Mouse (Mus musculus): ENCODE data around the gene Ifitm3.
"Not testable (repeated sequence)": the region's sequence is repeated elsewhere in the genome, so short reads cannot be mapped to it uniquely, and the experiment has no call there.

Ifitm3 gene

GRCm38 (mm10) chr7:141000881-141001708 is 9.5 kb downstream of the Ifitm3 start:
- ATAC-seq (ENCODE audit: low TSS enrichment): no peak

GRCm38 (mm10) chr7:140998853-140999700 is 11.5 kb downstream of the Ifitm3 start:
- ATAC-seq (ENCODE audit: low TSS enrichment): no peak

- ATAC-seq (ENCODE audit: low TSS enrichment): no peak
These were observed 12.8 kb downstream of the Ifitm3 start for GRCm38 (mm10) chr7:140997817-140998216.

DNA sequence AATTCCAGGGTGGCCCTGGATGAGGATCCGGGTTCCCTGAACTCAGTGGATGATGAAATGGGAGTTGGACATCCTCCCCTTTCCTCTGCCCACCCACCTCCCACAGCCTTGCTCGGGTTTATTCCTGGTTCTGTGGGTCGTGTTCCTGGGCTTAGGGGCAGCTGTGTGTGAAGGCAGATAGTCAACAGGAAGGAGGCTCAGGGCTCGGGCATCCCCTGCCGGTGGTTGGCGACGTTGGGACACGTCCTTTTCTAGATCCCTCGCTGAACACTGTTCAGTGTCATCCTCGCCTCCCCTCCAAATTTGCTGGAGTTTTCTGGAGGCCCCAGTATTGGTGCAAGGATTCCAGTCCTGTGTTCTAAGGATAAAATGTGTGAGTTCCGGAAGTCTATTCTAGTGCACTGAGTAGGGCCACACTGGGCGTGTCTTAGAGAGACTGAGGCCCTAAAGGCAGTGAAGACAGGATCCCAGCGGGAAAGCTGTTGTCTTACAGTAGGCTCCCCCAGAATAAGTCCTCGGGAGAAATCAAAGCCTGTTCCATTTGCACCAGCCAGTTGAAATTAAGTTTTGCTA is 19.4 kb downstream of the Ifitm3 start:
- no peak for ATAC-seq (ENCODE audit: low TSS enrichment)

- no peak for ATAC-seq (ENCODE audit: low TSS enrichment)
These were observed 19.9 kb downstream of the Ifitm3 start for GRCm38 (mm10) chr7:140990622-140991021.

DNA sequence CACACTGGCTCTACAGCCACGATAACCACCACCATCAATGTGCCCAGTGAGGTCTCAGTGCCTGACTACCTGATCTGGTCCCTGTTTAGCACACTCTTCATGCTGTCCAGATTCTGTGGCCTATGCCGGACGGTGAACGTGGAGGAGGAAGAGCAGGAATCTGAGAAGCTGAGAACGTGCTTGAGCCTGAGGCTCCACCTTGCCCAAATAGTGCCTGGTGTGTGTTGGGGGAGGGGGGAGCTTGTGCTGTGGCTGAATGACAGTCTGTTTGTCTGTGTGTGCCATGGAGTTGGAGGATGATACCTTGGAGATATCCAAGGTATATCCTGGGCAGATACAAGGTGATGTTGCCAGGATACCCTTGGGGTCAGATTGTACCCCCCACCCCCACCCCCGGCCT is 20.4 kb downstream of the Ifitm3 start:
- ATAC-seq (ENCODE audit: low TSS enrichment): no peak

GRCm38 (mm10) chr7:140989022-140989421 is 21.5 kb downstream of the Ifitm3 start:
- ATAC-seq (ENCODE audit: low TSS enrichment): no peak; the same call in 1 of the 2 replicates

DNA sequence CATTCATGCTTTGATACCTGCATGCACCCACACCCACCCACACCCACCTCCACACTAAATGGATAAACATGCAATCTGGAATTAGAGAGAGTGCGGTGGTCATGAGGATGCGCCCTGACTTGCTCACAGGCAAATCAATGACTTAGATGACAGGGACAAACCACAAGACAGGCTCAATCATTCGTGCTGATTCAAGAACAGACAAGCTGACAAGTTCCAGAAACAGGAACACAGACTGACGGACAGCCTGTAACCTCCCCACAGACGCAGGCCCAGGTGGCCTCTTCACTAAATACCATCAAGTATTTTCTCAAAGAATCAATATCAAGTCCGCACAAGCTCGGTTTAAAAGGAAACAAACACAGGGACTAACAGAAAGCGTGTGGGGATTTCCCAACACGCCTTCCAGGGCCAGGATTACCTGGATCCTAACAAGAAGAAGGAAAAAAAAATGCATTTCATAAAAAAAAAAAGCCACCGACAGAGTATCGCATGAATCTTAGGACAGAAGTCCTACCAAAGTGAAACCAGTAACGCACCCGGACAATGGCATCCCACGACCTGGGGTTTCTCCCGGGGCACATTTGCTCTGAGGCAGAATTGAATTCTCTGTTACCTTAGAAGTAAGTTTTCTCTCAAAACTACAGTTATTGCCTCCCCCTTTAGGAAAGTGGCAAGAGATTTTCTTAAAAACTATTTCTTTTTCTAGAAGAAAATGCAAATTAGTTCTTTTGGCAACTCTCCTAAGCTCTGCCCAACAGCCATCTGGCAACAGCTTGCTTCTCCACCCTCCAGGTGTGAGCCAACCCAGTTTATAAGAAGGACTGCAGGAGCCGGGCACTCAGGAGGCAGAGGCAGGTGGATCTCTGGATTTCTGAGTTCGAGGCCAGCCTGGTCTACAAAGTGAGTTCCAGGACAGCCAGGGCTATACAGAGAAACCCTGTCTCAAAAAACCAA is 23.1 kb downstream of the Ifitm3 start:
- peak; percentile 38; the same call in 1 of the 2 replicates for ATAC-seq (ENCODE audit: low TSS enrichment)

DNA sequence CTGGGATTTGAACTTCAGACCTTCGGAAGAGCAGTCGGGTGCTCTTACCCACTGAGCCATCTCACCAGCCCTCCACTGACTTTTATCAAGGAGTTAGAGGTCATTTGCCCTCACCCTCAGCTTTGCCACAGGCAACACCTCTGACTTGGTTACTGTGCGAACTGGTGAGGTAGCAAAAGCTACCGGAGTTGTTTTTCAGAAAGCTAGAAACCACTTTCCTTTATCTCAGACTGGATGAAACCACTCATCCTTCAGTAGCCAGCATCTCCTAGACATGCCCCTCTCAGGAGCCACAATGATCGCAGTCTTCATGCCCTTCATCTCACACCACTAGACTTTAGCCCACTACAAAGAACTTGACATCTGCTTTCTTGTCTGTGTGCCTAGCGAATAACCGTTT is 27.6 kb downstream of the Ifitm3 start:
- no peak for ATAC-seq (ENCODE audit: low TSS enrichment)

GRCm38 (mm10) chr7:140981704-140982103 is 28.9 kb downstream of the Ifitm3 start:
- ATAC-seq (ENCODE audit: low TSS enrichment): no peak

DNA sequence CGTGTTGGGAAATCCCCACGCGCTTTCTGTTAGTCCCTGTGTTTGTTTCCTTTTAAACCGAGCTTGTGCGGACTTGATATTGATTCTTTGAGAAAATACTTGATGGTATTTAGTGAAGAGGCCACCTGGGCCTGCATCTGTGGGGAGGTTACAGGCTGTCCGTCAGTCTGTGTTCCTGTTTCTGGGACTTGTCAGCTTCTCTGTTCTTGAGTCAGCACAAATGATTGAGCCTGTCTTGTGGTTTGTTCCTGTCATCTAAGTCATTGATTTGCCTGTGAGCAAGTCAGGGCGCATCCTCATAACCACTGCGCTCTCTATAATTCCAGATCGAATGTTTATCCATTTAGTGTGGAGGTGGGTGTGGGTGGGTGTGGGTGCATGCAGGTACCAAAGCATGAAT is 33.9 kb downstream of the Ifitm3 start:
- ATAC-seq (ENCODE audit: low TSS enrichment): not testable (repeated sequence)

DNA sequence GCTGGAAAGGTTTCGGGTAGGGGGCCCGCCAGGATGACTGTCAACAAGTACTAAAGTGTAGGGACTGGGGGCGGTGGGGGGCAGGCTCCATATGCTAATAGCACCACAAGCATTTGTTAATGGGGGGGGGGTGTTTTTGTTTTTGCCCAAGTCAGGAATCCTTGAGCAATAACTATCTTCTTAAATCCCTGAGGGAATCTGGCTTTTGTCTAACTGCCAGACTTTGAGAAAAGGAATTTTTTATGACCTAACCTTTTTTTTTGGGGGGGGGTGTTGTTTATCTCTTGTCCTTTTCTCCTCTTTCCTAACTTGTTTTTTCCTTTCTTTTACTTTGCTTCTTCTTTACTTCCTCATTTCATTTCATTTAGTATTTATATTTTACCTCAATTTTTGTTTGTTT is 35.1 kb downstream of the Ifitm3 start:
- no peak for ATAC-seq (ENCODE audit: low TSS enrichment)

GRCm38 (mm10) chr7:140974940-140975339 is 35.6 kb downstream of the Ifitm3 start:
- ATAC-seq (ENCODE audit: low TSS enrichment): no peak

GRCm38 (mm10) chr7:140973396-140974165 is 37.0 kb downstream of the Ifitm3 start:
- ATAC-seq (ENCODE audit: low TSS enrichment): peak; percentile 85

GRCm38 (mm10) chr7:140971479-140972171 is 38.9 kb downstream of the Ifitm3 start:
- ATAC-seq (ENCODE audit: low TSS enrichment): no peak

DNA sequence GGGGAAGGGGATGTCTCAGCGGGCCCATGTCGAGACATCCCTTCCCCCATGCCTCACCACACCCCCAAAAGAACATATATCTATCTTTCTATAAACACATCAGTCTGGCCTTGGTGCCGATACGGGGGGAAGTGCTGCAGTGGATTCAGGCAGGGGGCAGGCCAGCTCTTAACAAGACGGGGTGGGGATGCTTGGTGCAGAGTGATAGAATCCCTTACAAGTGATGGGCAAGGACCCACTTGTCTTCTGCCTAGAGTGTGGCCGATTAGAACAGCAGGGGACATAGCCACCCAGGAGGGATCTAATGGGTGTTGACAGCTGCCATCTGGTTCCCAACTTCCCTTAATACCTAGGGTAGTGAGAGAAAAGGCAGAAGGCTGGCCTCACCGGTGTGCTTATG is 39.6 kb downstream of the Ifitm3 start:
- no peak for ATAC-seq (ENCODE audit: low TSS enrichment)

- ATAC-seq (ENCODE audit: low TSS enrichment): not testable (repeated sequence)
These were observed 41.9 kb downstream of the Ifitm3 start for GRCm38 (mm10) chr7:140968710-140969109.

GRCm38 (mm10) chr7:140967862-140968591 is 42.5 kb downstream of the Ifitm3 start:
- no peak for ATAC-seq (ENCODE audit: low TSS enrichment)

DNA sequence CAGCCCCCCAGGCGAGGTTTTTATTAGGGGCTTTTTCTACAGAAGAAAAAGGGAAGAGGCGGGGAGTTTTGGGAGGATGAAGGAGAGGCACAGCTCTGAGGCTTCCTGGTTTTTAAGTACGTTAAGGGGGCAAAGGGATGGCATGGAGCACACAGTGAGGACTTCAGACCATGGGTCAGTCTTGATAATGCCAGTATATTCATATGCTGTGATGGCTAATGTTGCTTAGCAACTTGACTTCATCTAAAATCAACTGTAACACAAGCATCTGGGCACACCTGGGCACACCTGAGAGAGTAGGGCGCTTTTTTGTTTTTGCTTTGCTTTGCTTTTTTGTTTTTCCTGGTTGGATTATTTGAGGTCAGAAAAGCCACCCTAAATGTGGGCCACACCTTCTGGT is 43.6 kb downstream of the Ifitm3 start, which contains the start of gene Ifitm1:
Gene Ifitm1, plus strand, starts transcription at position 301 of the 400 bp plus-strand sequence.
- ATAC-seq (ENCODE audit: low TSS enrichment): no peak

Data from frontal cortex, adult (tissue).